Comparison of ENCODE assay signal across 11 mouse cellular contexts in genomic region chr3:90512948-90513642, GRCm38 (mm10). TPM values are rescaled to one million over a fixed set of nuclear protein-coding genes. Genes with fewer than 3 reads are reported as not detected.
DNase-seq lines count a peak whose midpoint lies in the region; ATAC-seq and TF ChIP-seq lines count a peak whose summit lies in the region.
"Had no signal": no experiment of that assay in that cellular context is flagged by ENCODE, and none has a peak within 500 bp of the region (broad histone marks: within the 10 kb centered on the region; RNA-seq: fewer than 3 reads in every experiment).

No protein-coding gene starts in this region.

- peak overlapping the region; percentile 79; the same call in 1 of the 2 replicates for H3K27ac ChIP-seq in heart, embryonic 13.5 days (replicated peaks)
- H3K27ac ChIP-seq in lung, embryonic 14.5 days (ENCODE audit: low read depth), result no peak overlapping the region
- H3K27ac ChIP-seq in embryonic facial prominence, embryonic 15.5 days (replicated peaks), result no peak overlapping the region
- no peak overlapping the region for H3K27ac ChIP-seq in liver, postnatal 0 days (ENCODE audit: low read depth)
- H3K27ac ChIP-seq: hindbrain, embryonic 15.5 days had no signal

- no peak for TF ChIP-seq EP300 in liver, postnatal 0 days (IDR thresholded peaks at IDR 0.05; ENCODE audit: low read depth)

- peaks cover 11% of the 10 kb centered on the region for H3K36me3 ChIP-seq in heart, embryonic 13.5 days
- H3K36me3 ChIP-seq in lung, embryonic 14.5 days (ENCODE audit: insufficient read depth), result no peaks in the 10 kb centered on the region
- no peaks in the 10 kb centered on the region for H3K36me3 ChIP-seq in embryonic facial prominence, embryonic 15.5 days
- H3K36me3 ChIP-seq in liver, postnatal 0 days (replicated peaks; ENCODE audit: insufficient read depth, low read length), result peaks cover 7% of the 10 kb centered on the region; the same call in 1 of the 2 replicates
- H3K36me3 ChIP-seq: hindbrain, embryonic 15.5 days had no signal

- 64% methylated on average over 9 of the region's 9 CpGs for WGBS in heart, embryonic 13.5 days
- WGBS in lung, embryonic 14.5 days, result 71% methylated on average over 9 of the region's 9 CpGs
- WGBS in embryonic facial prominence, embryonic 15.5 days, result 72% methylated on average over 9 of the region's 9 CpGs
- WGBS in liver, postnatal 0 days (ENCODE audit: insufficient replicate concordance), result 71% methylated on average over 9 of the region's 9 CpGs

- peak overlapping the region; percentile 82 for H3K9ac ChIP-seq in heart, embryonic 13.5 days
- no peak overlapping the region for H3K9ac ChIP-seq in lung, embryonic 14.5 days
- H3K9ac ChIP-seq in embryonic facial prominence, embryonic 15.5 days, result no peak overlapping the region
- 0 out of 2 replicates have a peak overlapping the region, but pooled peaks have one; percentile 65 for H3K9ac ChIP-seq in liver, postnatal 0 days (replicated peaks)

- H3K4me1 ChIP-seq in heart, embryonic 13.5 days, result peaks cover 30% of the 10 kb centered on the region
- H3K4me1 ChIP-seq in lung, embryonic 14.5 days (ENCODE audit: insufficient read depth), result peaks cover 6% of the 10 kb centered on the region
- H3K4me1 ChIP-seq in embryonic facial prominence, embryonic 15.5 days, result peaks cover 27% of the 10 kb centered on the region
- peaks cover 24% of the 10 kb centered on the region for H3K4me1 ChIP-seq in liver, postnatal 0 days (ENCODE audit: insufficient read depth)

- no peak for DNase-seq in heart, postnatal 25 days (ENCODE audit: low spot score)
- no peak for DNase-seq in lung, embryonic 14.5 days
- no peak for DNase-seq in lung, postnatal 25 days (ENCODE audit: low spot score)
- DNase-seq in liver, postnatal 0 days, result no peak
- no peak for DNase-seq in urinary bladder, adult 2 months (ENCODE audit: low spot score)
- no peak for DNase-seq in right cerebral cortex, postnatal 25 days
- DNase-seq: thymus, postnatal 36 days had no signal

- H3K4me2 ChIP-seq in heart, embryonic 13.5 days, result peak overlapping the region; percentile 96
- H3K4me2 ChIP-seq in lung, embryonic 14.5 days, result peak overlapping the region; percentile 86; the same call in 1 of the 2 replicates
- peak overlapping the region; percentile 88; the same call in 1 of the 2 replicates for H3K4me2 ChIP-seq in embryonic facial prominence, embryonic 15.5 days (replicated peaks)
- peak overlapping the region; percentile 98 for H3K4me2 ChIP-seq in liver, postnatal 0 days (ENCODE audit: low read depth, low read length)

- intact Hi-C loops in heart, postnatal 25 days (cut with DNase I), result loop anchor here (5.0 kb wide), 1 partner anchor 99 kb away; the partner anchor contains the start of gene S100a6

- TF ChIP-seq CTCF in lung, embryonic 14.5 days (IDR thresholded peaks at IDR 0.05; ENCODE audit: low read depth), result no peak
- no peak for TF ChIP-seq CTCF in liver, postnatal 0 days (IDR thresholded peaks at IDR 0.05; ENCODE audit: low read depth)

- peak overlapping the region; percentile 63 for H3K4me3 ChIP-seq in heart, embryonic 13.5 days
- H3K4me3 ChIP-seq in lung, embryonic 14.5 days (ENCODE audit: low read depth, low read length), result peak overlapping the region; percentile 42
- peak overlapping the region; percentile 48; the same call in 1 of the 2 replicates for H3K4me3 ChIP-seq in embryonic facial prominence, embryonic 15.5 days (replicated peaks)
- no peak overlapping the region for H3K4me3 ChIP-seq in liver, postnatal 0 days (ENCODE audit: low read depth, low read length)

- no peak for ATAC-seq in heart, embryonic 13.5 days (ENCODE audit: extremely low read depth, insufficient number of reproducible peaks, low FRiP score, low TSS enrichment)
- ATAC-seq in lung, embryonic 14.5 days (ENCODE audit: insufficient read depth), result no peak
- no peak for ATAC-seq in embryonic facial prominence, embryonic 15.5 days (ENCODE audit: insufficient number of reproducible peaks, low FRiP score, low TSS enrichment, low read depth)
- ATAC-seq in liver, postnatal 0 days, result no peak

- 0 out of 2 replicates have a peak, but pooled peaks cover 9% of the 10 kb centered on the region for H3K27me3 ChIP-seq in heart, embryonic 13.5 days (replicated peaks)
- no peaks in the 10 kb centered on the region; the same call in 1 of the 2 replicates for H3K27me3 ChIP-seq in lung, embryonic 14.5 days (ENCODE audit: insufficient read depth, low read length)
- no peaks in the 10 kb centered on the region for H3K27me3 ChIP-seq in embryonic facial prominence, embryonic 15.5 days
- no peaks in the 10 kb centered on the region for H3K27me3 ChIP-seq in liver, postnatal 0 days (ENCODE audit: insufficient read depth, low read length)

- H3K9me3 ChIP-seq in heart, embryonic 13.5 days, result no peaks in the 10 kb centered on the region
- H3K9me3 ChIP-seq in lung, embryonic 14.5 days (ENCODE audit: low read depth, low read length), result no peaks in the 10 kb centered on the region
- no peaks in the 10 kb centered on the region for H3K9me3 ChIP-seq in embryonic facial prominence, embryonic 15.5 days (replicated peaks)
- no peaks in the 10 kb centered on the region for H3K9me3 ChIP-seq in liver, postnatal 0 days (ENCODE audit: low read length)
- H3K9me3 ChIP-seq: hindbrain, embryonic 15.5 days had no signal

RNA-seq across cellular contexts. Expression of gene S100a1, which starts 1.1 kb away (rescaled TPM):
- 203 and 220 TPM in 2 replicates for polyA plus RNA-seq in heart, embryonic 13.5 days (2015; fragmentation: Nextera tagmentation; extraction: Ambion mirVana)
- total RNA-seq in heart, postnatal 25 days (2021), result 100 to 1,000 TPM; 777 to 804 TPM
- 28.0 and 33.9 TPM in 2 replicates for polyA plus RNA-seq in lung, embryonic 14.5 days (2014; fragmentation: Nextera tagmentation; extraction: Ambion mirVana)
- polyA plus RNA-seq in embryonic facial prominence, embryonic 15.5 days (2015; fragmentation: Nextera tagmentation; extraction: Ambion mirVana), result 52.3 and 63.7 TPM in 2 replicates
- polyA plus RNA-seq in liver, postnatal 0 days (2015; fragmentation: Nextera tagmentation; extraction: Ambion mirVana), result 116 and 118 TPM in 2 replicates
- polyA plus RNA-seq in urinary bladder, adult 2 months (2012; rRNA removed), result 592 and 865 TPM in 2 replicates

RNA-seq across cellular contexts. Expression of gene S100a13, which starts 1.1 kb away (rescaled TPM):
- 70.4 and 73.4 TPM in 2 replicates for polyA plus RNA-seq in heart, embryonic 13.5 days (2015; fragmentation: Nextera tagmentation; extraction: Ambion mirVana)
- 10 to 100 TPM; 27.1 to 29.7 TPM for total RNA-seq in heart, postnatal 25 days (2021)
- polyA plus RNA-seq in lung, embryonic 14.5 days (2014; fragmentation: Nextera tagmentation; extraction: Ambion mirVana), result 27.3 and 32.2 TPM in 2 replicates
- 45.9 and 51.8 TPM in 2 replicates for polyA plus RNA-seq in embryonic facial prominence, embryonic 15.5 days (2015; fragmentation: Nextera tagmentation; extraction: Ambion mirVana)
- polyA plus RNA-seq in liver, postnatal 0 days (2015; fragmentation: Nextera tagmentation; extraction: Ambion mirVana), result 35.5 and 36.1 TPM in 2 replicates
- 86.1 and 86.3 TPM in 2 replicates for polyA plus RNA-seq in urinary bladder, adult 2 months (2012; rRNA removed)

RNA-seq across cellular contexts. Expression of gene Chtop, which starts 3.8 kb away (rescaled TPM):
- polyA plus RNA-seq in heart, embryonic 13.5 days (2015; fragmentation: Nextera tagmentation; extraction: Ambion mirVana), result 92.0 and 98.5 TPM in 2 replicates
- total RNA-seq in heart, postnatal 25 days (2021), result 100 to 1,000 TPM; 100 to 113 TPM
- 103 and 109 TPM in 2 replicates for polyA plus RNA-seq in lung, embryonic 14.5 days (2014; fragmentation: Nextera tagmentation; extraction: Ambion mirVana)
- 155 and 159 TPM in 2 replicates for polyA plus RNA-seq in embryonic facial prominence, embryonic 15.5 days (2015; fragmentation: Nextera tagmentation; extraction: Ambion mirVana)
- polyA plus RNA-seq in liver, postnatal 0 days (2015; fragmentation: Nextera tagmentation; extraction: Ambion mirVana), result 39.9 and 42.9 TPM in 2 replicates
- polyA plus RNA-seq in urinary bladder, adult 2 months (2012; rRNA removed), result 98.1 and 103 TPM in 2 replicates

RNA-seq across cellular contexts. Expression of gene S100a14, which starts 13.6 kb away (rescaled TPM):
- polyA plus RNA-seq in heart, embryonic 13.5 days (2015; fragmentation: Nextera tagmentation; extraction: Ambion mirVana), result 0.17 and 0.28 TPM in 2 replicates
- total RNA-seq in heart, postnatal 25 days (2021), result under 1 TPM; 0.23 to 0.48 TPM
- 1.2 and 1.6 TPM in 2 replicates for polyA plus RNA-seq in lung, embryonic 14.5 days (2014; fragmentation: Nextera tagmentation; extraction: Ambion mirVana)
- polyA plus RNA-seq in embryonic facial prominence, embryonic 15.5 days (2015; fragmentation: Nextera tagmentation; extraction: Ambion mirVana), result 134 and 141 TPM in 2 replicates
- polyA plus RNA-seq in liver, postnatal 0 days (2015; fragmentation: Nextera tagmentation; extraction: Ambion mirVana), result 0.09 TPM in 1 of 2 replicates, not detected in the other
- polyA plus RNA-seq in urinary bladder, adult 2 months (2012; rRNA removed), result 70.1 and 94.3 TPM in 2 replicates
- polyA plus RNA-seq: midbrain, embryonic 11.5 days had no signal

RNA-seq across cellular contexts. Expression of gene Snapin, which starts 22.3 kb away (rescaled TPM):
- 72.8 and 74.7 TPM in 2 replicates for polyA plus RNA-seq in heart, embryonic 13.5 days (2015; fragmentation: Nextera tagmentation; extraction: Ambion mirVana)
- 10 to 100 TPM; 59.5 to 62.6 TPM for total RNA-seq in heart, postnatal 25 days (2021)
- polyA plus RNA-seq in lung, embryonic 14.5 days (2014; fragmentation: Nextera tagmentation; extraction: Ambion mirVana), result 68.0 and 74.7 TPM in 2 replicates
- 95.4 and 104 TPM in 2 replicates for polyA plus RNA-seq in embryonic facial prominence, embryonic 15.5 days (2015; fragmentation: Nextera tagmentation; extraction: Ambion mirVana)
- polyA plus RNA-seq in liver, postnatal 0 days (2015; fragmentation: Nextera tagmentation; extraction: Ambion mirVana), result 23.6 and 24.2 TPM in 2 replicates
- 88.2 and 107 TPM in 2 replicates for polyA plus RNA-seq in urinary bladder, adult 2 months (2012; rRNA removed)

Comparison
In these comparisons a context has a peak if more than half of its experiments do, and no peak if none do; other contexts are left out.
1. H3K9ac ChIP-seq: peak in heart, embryonic 13.5 days (single experiment) and liver, postnatal 0 days (single experiment); none in lung, embryonic 14.5 days (single experiment) and embryonic facial prominence, embryonic 15.5 days (single experiment).
2. Peak in every context shown above with its lines, with median percentiles within 50 percentile points of each other: H3K4me2 ChIP-seq.